In the genomic region with DNA sequence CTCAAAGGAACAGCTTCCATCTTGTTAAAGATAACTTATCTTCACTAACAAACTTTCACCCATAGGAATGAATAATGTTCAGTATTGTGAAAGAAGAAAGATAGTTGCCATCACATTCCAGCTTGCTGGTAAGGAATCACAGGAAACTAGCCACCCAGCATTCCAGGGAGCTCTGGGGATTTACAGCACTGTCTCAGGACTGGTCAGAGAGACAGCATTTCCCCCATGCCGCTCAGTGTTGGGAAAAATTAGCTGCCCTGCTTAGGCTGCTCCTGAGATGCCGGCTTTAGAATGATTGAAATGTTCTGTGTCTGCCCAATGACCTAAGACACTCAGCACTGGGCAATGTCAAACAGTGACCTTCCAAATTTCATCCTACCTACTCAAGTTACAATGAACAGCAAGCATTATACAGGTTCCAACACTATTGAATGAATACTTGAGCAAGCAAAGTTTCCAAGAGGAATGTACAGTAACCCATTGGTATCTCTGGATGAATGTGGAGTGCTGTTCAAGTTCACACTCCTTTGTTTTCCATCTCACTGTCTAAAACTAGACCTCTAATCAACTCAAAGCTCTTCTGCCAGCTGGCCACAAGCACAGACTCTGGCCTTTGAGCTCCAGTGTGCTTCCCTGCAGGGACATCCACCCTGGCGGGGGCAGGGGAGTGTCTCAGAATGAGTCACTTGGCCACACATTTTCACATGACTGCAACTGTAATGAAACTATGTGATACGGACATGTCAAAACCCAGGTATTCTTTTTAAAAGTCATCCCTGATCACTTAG, we compare ENCODE assay signal across 11 mouse cellular contexts. TPM values are rescaled to one million over a fixed set of nuclear protein-coding genes. Genes with fewer than 3 reads are reported as not detected.
DNase-seq lines count a peak whose midpoint lies in the region; ATAC-seq and TF ChIP-seq lines count a peak whose summit lies in the region.
"Had no signal": no experiment of that assay in that cellular context is flagged by ENCODE, and none has a peak within 500 bp of the region (broad histone marks: within the 10 kb centered on the region; RNA-seq: fewer than 3 reads in every experiment).

No protein-coding gene starts in this region.

- TF ChIP-seq POLR2A in heart, adult 2 months (IDR thresholded peaks at IDR 0.05; ENCODE audit: insufficient read depth, low read depth, low read length) = no peak

- no peak overlapping the region for H3K4me2 ChIP-seq in kidney, embryonic 14.5 days (replicated peaks; ENCODE audit: low read depth, low read length)
- H3K4me2 ChIP-seq in midbrain, embryonic 14.5 days (ENCODE audit: low read length) = no peak overlapping the region
- H3K4me2 ChIP-seq: forebrain, embryonic 12.5 days; midbrain, embryonic 11.5 days had no signal

- DNase-seq in kidney, postnatal 25 days = peak; percentile 5 to 58
- peak; percentile 42 for DNase-seq in adipocyte (ENCODE audit: low spot score)
- DNase-seq in heart, adult 2 months = peak; percentile 34 to 61
- peak; percentile 22 for DNase-seq in lung, postnatal 25 days (ENCODE audit: low spot score)
- no peak for DNase-seq in left cerebral cortex, postnatal 25 days (ENCODE audit: low spot score in 2 of 2)
- DNase-seq in left cerebral cortex, postnatal 14 days (ENCODE audit: low spot score in 2 of 2) = no peak
- no peak for DNase-seq in midbrain, embryonic 14.5 days
- DNase-seq: liver had no signal

- ATAC-seq in kidney, embryonic 14.5 days (ENCODE audit: low FRiP score, low TSS enrichment) = no peak; the same call in 1 of the 2 replicates
- ATAC-seq in midbrain, embryonic 14.5 days (ENCODE audit: low FRiP score, low TSS enrichment) = no peak

- no peak overlapping the region for H3K27ac ChIP-seq in kidney, embryonic 14.5 days (ENCODE audit: low read depth, low read length)
- no peak overlapping the region for H3K27ac ChIP-seq in heart, adult 2 months
- H3K27ac ChIP-seq in midbrain, embryonic 14.5 days (replicated peaks; ENCODE audit: low read depth, low read length) = no peak overlapping the region
- H3K27ac ChIP-seq: forebrain, embryonic 12.5 days had no signal

- intact Hi-C loops in heart, adult 2 months (cut with DNase I) = loop anchor here (10.0 kb wide), 1 partner anchor 156 kb away; no protein-coding TSS in a partner anchor
- intact Hi-C loops in left cerebral cortex, postnatal 25 days (cut with DNase I) = no loop called here
- intact Hi-C loops in left cerebral cortex, postnatal 14 days (cut with DNase I) = no loop called here

- no peaks in the 10 kb centered on the region for H3K36me3 ChIP-seq in kidney, embryonic 14.5 days (ENCODE audit: control insufficient read depth, insufficient read depth, low read length)
- no peaks in the 10 kb centered on the region for H3K36me3 ChIP-seq in heart, adult 2 months (ENCODE audit: control insufficient read depth, insufficient read depth, low read length)
- H3K36me3 ChIP-seq in midbrain, embryonic 14.5 days (ENCODE audit: control insufficient read depth, insufficient read depth, low read length) = no peaks in the 10 kb centered on the region
- H3K36me3 ChIP-seq: forebrain, embryonic 12.5 days had no signal

- no peak for TF ChIP-seq EP300 in heart, adult 2 months (IDR thresholded peaks at IDR 0.05; ENCODE audit: insufficient read depth, low read depth, low read length)

- H3K79me2 ChIP-seq in heart, adult 2 months (replicated peaks; ENCODE audit: control insufficient read depth, insufficient read depth, low read length) = no peaks in the 10 kb centered on the region

- no peaks in the 10 kb centered on the region for H3K27me3 ChIP-seq in kidney, embryonic 14.5 days (ENCODE audit: control insufficient read depth, insufficient read depth, low read length)
- H3K27me3 ChIP-seq in heart, adult 2 months (ENCODE audit: control insufficient read depth, insufficient read depth, low read length) = no peaks in the 10 kb centered on the region
- no peaks in the 10 kb centered on the region for H3K27me3 ChIP-seq in midbrain, embryonic 14.5 days (ENCODE audit: control insufficient read depth, insufficient read depth, low read length)
- H3K27me3 ChIP-seq: forebrain, embryonic 12.5 days had no signal

- H3K4me1 ChIP-seq in kidney, embryonic 14.5 days (ENCODE audit: control insufficient read depth, insufficient read depth, low read length) = no peaks in the 10 kb centered on the region
- peaks cover 1% of the 10 kb centered on the region; the same call in 1 of the 2 replicates for H3K4me1 ChIP-seq in heart, adult 2 months (ENCODE audit: control insufficient read depth, insufficient read depth, low read length)
- H3K4me1 ChIP-seq in midbrain, embryonic 14.5 days (ENCODE audit: control insufficient read depth, insufficient read depth, low read length) = no peaks in the 10 kb centered on the region
- H3K4me1 ChIP-seq: forebrain, embryonic 12.5 days had no signal

- H3K9me3 ChIP-seq in kidney, embryonic 14.5 days (ENCODE audit: control insufficient read depth, low read length) = no peaks in the 10 kb centered on the region
- H3K9me3 ChIP-seq in midbrain, embryonic 14.5 days (ENCODE audit: control insufficient read depth, low read length) = no peaks in the 10 kb centered on the region
- H3K9me3 ChIP-seq: forebrain, embryonic 12.5 days had no signal

- H3K9ac ChIP-seq in kidney, embryonic 14.5 days (ENCODE audit: low read depth, low read length) = no peak overlapping the region
- H3K9ac ChIP-seq in heart, adult 2 months (ENCODE audit: low read depth, low read length) = no peak overlapping the region
- no peak overlapping the region for H3K9ac ChIP-seq in midbrain, embryonic 14.5 days (replicated peaks; ENCODE audit: low read length)
- H3K9ac ChIP-seq: forebrain, embryonic 12.5 days had no signal

- H3K4me3 ChIP-seq in kidney, embryonic 14.5 days (ENCODE audit: low read length) = no peak overlapping the region
- no peak overlapping the region for H3K4me3 ChIP-seq in heart, adult 2 months
- H3K4me3 ChIP-seq in midbrain, embryonic 14.5 days (replicated peaks; ENCODE audit: low read depth, low read length) = no peak overlapping the region
- H3K4me3 ChIP-seq: forebrain, embryonic 12.5 days had no signal

- WGBS in kidney, embryonic 14.5 days = 62% methylated on average over 4 of the region's 4 CpGs
- 38% methylated on average over 4 of the region's 4 CpGs for WGBS in heart, adult 2 months
- 82% methylated on average over 4 of the region's 4 CpGs for WGBS in midbrain, embryonic 14.5 days

- TF ChIP-seq CTCF in heart, adult 2 months (IDR thresholded peaks at IDR 0.05) = no peak

RNA-seq across cellular contexts. Expression of a gene that starts 38.0 kb away (rescaled TPM):
- polyA plus RNA-seq in kidney, embryonic 14.5 days (2014; fragmentation: Nextera tagmentation; extraction: Ambion mirVana) = 25.9 and 38.6 TPM in 2 replicates
- total RNA-seq in heart, adult 2 months (2021) = under 1 TPM; 0.70 to 0.96 TPM
- 1.1 and 2.2 TPM in 2 replicates for polyA plus RNA-seq in heart, adult 2 months (2012; rRNA removed)
- 1 to 10 TPM; 6.5 to 7.7 TPM for total RNA-seq in left cerebral cortex, postnatal 25 days (2021)
- total RNA-seq in left cerebral cortex, postnatal 14 days (2021) = 1 to 10 TPM; 7.0 to 7.8 TPM
- 3.5 and 6.2 TPM in 2 replicates for polyA plus RNA-seq in midbrain, embryonic 14.5 days (2014; fragmentation: Nextera tagmentation; extraction: Ambion mirVana)

Comparison
In these comparisons a context has a peak if more than half of its experiments do, and no peak if none do; other contexts are left out.
1. DNase-seq: peak in kidney, postnatal 25 days (2 of 2), adipocyte (single experiment), heart, adult 2 months (2 of 2) and lung, postnatal 25 days (single experiment); none in left cerebral cortex, postnatal 25 days (0 of 2), left cerebral cortex, postnatal 14 days (0 of 2) and midbrain, embryonic 14.5 days (single experiment).